Mouse (Mus musculus): ENCODE measurements around the gene Yme1l1.

Yme1l1 gene

DNA sequence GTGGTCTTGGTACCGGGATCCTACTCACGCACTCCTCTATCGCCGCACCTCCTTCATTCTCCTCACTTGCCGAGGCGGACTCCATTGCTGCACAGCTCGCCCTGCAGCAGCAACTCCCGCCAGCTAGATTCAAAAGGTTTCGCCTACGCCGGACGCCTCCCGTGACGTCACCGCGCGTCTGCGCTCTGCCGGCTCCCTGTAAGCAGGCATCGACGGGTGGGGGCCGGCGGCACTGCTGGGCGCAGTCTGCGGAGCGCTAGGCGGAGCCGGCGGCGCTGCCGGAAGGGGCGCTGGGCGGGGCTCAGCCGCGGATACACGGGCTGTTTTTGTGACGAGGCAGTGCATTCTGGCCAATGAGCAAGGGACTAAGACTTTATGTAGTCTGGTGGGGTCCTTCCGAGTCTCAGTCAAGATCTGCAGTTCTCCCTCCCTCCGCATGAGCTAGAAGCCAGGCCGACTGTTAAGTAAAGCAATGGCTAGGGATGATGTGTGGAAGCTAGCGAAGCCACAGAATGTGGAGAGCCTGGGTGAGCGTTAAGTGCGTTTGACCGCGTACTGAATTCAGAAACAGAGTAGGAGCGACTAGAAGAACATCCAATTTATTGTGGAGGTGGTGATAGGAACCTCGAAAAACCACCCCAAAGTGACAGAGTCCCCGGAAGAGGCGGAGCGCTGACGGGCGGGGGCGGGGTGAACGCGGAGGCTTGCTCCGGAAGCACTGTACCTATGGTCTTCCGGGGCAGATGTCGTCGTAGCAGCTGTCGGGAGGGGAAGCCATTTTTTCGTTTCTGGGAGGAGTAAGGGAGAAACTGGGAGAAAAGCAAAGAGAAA is at the start of gene Yme1l1, which contains the start of gene Mastl:
Gene Yme1l1 (plus strand): TSS at position 593 of the 831 bp plus-strand sequence.
Gene Mastl (minus strand): TSS at position 248 of the 831 bp plus-strand sequence.
- peak; percentile 95 to 96 for DNase-seq (ENCODE audit: low read depth in 1 of 2, low spot score in 2 of 2)

DNA sequence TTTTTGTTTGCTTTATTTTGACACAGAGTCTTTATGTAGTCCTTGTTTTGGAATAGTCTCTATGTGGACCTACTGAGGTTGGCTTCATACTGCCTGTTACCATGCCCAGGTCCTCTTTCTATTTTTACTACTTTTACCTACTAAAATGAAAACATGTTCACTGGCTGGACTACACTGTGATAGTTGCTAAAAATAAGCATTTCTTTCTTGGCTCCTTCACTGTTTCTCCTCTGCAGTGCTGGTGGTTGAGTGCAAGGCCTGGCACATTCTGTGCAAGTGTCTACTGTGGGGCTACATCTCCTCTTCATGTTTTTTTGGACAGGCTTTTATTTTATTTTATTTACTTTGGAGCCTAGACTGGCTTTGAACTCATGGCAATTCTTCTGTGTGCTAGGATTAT is 36.6 kb upstream of the Yme1l1 start:
- DNase-seq (ENCODE audit: low read depth in 1 of 2, low spot score in 2 of 2) = no peak

DNA sequence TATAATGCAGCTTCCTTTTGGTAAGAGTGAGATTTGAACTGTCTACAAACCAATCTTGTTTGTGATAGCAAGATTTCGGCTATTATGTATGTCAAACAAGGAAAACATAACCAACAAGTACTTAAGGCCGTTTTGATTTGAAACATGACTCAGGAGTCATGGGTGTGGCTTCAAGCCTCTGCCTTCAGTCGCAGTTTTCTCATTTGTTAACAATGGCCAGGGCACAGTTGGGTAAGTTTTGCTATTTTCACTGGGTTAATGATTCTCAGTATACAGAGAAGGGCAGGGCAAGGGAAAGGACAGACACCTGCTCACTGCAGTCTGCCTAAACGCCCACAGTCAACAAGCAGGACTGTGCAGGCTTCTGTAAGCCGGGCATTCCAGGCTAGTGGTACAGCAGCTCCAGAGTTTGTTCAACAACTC is 959 bp upstream of the Yme1l1 start:
- DNase-seq (ENCODE audit: low read depth in 1 of 2, low spot score in 2 of 2) = no peak

DNA sequence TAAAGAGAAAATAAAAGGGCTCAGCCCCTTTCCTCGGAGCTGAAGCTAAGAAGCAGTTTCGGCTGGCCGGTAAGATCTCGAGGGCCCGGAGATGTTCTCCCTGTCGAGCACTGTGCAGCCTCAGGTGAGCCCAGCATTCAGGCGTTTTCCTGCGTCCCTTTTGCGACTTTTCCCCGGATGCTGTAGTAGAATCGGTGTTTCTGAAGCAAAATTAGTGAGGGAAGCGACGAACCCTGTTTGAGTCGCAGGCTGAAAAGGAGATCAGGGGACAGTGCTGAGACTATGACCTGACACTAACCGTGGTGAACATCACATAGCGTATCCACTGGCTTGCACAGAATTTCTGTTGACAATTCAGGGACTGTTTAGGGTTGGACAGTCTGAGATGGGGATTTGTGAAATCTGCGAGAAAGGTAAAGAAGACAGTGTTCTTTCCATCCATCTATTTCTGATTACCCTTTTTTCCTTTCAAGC is 476 bp downstream of the Yme1l1 start:
- no peak for DNase-seq (ENCODE audit: low read depth in 1 of 2, low spot score in 2 of 2)

DNA sequence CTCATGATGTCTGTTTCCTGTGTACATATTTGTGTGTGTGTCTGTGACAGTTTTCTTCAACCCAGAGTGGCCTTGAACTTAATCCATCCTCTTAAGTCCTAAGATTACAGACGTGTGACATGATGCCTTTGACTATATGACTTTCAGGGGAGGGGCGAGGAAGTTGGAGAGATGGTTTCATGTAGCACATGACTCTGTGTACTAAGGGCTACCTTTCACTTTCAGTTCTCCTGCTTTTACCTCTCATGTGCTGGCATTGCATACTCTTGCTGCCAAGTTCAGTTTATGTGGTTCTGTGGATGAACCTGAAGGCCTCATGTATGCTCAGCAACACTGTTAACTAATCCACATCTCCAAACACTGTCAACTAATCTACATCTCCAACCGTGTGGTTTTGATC is 16.1 kb downstream of the Yme1l1 start:
- DNase-seq (ENCODE audit: low read depth in 1 of 2, low spot score in 2 of 2) = no peak

DNA sequence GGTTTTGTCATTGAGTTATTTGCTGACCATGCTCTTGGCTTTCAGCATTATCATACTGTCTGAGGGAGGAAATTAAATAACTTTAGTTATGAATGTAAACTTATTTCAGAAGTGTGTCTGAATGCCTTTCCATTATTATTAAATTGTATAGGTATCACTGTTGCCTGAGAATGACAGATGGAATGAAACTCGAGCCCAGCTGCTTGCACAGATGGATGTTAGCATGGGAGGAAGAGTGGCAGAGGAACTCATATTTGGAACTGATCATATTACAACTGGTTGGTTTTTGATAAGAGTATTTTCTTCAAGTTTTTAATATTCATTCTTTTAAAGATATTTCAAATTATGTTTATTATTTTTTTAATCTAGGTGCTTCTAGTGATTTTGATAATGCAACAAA is 38.2 kb downstream of the Yme1l1 start:
- no peak for DNase-seq (ENCODE audit: low read depth in 1 of 2, low spot score in 2 of 2)

DNA sequence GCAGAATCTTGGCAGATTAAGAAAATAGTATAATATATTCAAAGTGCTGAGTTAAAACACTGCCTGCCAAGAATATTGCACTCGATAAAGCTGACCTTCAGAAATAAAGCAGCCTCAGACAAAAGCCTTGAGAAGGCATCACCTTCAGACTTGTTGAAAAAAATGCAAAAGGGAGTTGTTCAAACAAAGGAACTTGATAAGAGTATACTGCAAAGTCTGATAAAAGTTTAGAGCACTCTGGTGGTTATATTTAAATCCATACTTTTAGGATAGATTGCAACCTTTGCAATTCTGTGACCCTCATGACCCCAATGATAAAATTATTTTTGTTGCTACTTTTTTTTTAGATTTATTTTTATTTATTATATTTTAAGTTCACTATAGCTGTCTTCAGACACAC is 44.9 kb downstream of the Yme1l1 start:
- DNase-seq (ENCODE audit: low read depth in 1 of 2, low spot score in 2 of 2) = no peak

DNA sequence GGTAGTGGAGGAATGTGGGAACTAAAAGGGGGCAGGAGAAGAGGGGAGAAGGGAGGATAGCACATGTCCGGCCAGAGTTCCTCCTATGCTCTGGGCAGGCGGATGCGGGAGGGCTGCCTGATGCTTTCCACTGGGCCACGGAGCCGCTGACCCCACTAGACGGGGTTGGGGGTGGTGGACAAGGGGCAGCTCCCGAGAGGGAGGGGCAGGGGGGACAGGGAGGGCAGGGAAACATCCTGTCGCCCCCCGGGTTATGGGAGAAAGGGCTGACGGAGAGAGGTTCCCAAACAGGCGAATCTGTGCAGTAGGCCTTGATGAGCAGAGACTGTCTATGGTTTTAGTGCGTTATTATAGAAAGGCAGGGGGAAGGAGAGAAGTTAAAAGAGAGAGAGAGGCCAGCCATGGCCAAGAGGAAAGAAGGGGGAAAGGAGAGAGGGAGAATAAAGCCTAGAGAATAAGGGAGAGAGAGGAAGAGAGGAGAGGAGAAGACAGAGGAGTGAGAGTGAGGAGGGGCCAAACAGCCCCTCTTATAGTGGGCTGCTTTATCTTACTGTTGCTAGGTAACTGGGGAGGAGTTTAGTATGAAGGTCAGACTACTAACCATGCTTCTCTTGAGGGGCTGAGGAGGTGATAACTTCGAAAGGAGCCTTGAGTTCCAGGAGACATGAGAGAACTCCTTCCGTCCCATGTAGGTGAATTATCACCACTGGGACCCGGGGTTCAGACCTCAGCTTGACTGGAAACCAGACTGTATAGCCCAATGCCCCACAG is 46.9 kb downstream of the Yme1l1 start:
- DNase-seq (ENCODE audit: low read depth in 1 of 2, low spot score in 2 of 2) = no peak

DNA sequence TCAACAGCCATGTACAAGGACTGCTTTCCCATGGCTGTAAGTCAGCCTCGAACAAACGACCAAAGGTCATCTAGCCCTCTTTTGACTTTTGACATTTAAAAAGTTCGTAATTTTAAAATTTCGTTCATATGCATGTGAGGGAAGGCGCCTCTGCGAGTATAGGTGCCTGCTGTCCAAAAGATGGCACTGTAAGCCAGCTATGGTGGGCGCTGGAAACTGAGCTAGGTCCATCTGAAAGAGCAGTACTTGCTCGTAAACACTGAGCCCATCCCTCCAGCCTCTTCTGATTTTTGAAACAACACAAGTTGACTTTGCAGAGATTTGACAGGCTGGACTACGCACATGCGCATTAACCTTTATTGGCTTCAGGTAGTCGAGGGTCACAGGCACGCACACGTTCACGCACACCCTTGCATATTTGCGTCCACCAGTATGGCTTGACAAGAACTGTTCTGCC is 50.9 kb downstream of the Yme1l1 start, which contains the start of gene 4931423N10Rik:
Gene 4931423N10Rik (plus strand): TSS at position 407 of the 457 bp plus-strand sequence.
- DNase-seq (ENCODE audit: low read depth in 1 of 2, low spot score in 2 of 2) = no peak

DNA sequence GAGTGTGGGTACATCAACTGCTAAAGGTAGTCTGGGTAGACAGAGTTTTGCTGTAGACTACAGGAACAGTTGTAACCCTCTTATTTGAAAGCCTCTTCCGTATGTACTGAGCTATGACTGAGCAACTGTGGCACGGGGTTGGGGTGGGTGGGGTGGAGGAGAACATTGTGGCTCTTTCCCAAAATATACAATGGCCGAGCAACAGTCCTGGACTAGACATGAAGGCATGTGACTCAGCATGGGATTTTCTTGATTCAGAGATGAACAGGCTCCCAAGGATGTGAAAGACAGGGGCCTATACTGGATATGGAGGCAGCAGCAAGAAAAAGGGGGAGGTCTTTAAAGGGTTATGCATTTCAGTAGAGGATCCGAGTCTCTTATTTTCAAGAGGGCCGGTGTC is 57.5 kb downstream of the Yme1l1 start:
- no peak for DNase-seq (ENCODE audit: low read depth in 1 of 2, low spot score in 2 of 2)

DNA sequence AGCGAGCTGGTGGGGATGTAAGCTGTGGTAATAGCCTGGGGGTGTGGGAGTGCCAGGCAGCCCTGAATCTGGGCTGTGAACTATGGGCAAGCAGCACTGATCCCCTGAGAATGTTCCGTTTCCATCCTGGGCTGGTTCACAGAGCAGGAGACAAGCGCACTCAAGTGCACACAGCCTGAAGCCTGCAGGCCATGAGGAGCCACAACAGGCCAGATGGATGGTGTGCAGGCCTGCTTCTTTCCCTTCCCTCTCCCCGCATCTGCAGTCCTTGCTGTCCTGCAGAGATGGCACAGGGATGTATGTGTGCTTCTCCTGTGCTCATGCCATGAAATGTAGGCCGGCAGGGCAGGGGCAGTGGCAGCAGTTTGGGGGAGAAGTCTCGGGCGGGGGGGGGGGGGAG is 69.0 kb downstream of the Yme1l1 start:
- DNase-seq (ENCODE audit: low read depth in 1 of 2, low spot score in 2 of 2) = no peak

DNA sequence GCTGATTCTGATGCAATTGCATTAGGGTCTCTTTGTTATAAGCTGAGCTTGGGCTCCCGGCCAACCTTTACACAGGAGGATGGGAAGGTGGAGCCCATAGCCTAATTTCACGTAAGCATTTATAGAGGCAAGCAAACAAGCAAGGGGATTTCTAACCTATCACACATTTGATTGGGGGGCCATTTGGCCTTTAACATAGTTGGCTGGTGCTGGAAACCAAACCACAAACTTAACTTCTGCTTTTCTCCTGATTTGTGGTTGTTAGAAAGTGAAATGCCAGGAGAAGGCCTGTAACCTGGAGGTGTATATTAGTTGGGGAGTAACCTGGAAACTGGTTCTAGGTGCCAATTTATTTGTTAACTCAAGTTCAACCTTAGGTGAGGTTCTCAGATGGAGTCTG is 72.3 kb downstream of the Yme1l1 start:
- no peak for DNase-seq (ENCODE audit: low read depth in 1 of 2, low spot score in 2 of 2)

DNA sequence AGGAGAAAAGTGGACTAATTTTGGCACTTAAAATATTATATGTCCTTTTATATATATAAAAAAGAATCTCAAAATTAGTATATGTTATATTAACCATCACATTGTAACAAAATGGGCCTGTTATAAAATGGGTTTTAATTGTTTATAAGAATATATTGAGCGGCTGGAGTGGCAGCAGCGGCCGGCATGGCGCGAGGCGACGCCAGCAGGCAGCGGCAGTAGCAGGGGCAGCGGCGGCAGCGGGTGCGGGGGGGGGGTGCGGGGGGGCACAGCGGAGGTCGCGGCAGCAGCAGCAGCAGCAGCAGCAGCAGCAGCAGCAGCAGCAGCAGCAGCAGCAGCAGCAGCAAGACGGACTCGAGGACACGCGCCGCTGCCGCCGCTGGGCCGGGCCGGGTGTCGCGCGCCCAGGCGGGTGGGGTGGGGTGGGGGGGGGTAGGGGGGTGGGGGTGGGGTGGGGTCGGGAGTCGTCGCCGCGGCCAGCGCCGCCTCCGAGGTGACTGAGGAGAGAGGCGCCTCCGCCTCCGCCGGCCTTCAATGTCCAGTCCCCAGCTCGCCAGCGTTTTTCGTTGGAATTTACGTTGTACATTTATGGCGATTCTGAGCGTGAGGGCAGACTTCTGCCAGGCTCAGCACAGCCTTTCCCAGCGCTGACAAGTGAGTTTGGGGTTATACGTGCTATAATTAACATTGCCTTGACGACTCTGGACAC is 78.0 kb downstream of the Yme1l1 start:
- no peak for DNase-seq (ENCODE audit: low read depth in 1 of 2, low spot score in 2 of 2)
